Mouse (Mus musculus): ENCODE results near the gene Olfml1.

Gene Olfml1

GRCm38 (mm10) chr7:107595426-107595825, 28.2 kb downstream of the Olfml1 start:
- DNase-seq = no peak

- no peak for DNase-seq
These were observed 29.5 kb downstream of the Olfml1 start for GRCm38 (mm10) chr7:107596753-107597152.

- DNase-seq = no peak
These were observed 30.7 kb downstream of the Olfml1 start for GRCm38 (mm10) chr7:107597956-107598355.

DNA sequence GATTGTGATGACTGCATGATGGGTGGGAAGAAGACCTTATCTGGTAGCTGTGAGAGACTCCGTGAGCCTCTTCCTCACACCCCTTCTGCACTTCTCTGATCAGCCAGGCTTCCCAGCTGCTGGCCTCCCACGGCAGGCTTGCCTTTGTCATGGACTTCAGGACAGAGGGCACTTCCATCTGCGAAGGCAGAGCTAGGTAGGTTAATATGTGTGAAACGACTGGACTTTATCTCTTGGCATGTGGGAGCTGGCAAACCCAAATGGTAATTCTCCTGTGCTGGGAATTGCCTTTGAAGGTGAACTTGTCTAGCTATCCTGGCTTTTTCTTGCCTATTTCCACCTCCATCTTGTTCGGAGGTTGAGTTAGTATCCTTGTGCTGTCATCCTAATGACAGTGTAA, 33.4 kb downstream of the Olfml1 start:
- no peak for DNase-seq

DNA sequence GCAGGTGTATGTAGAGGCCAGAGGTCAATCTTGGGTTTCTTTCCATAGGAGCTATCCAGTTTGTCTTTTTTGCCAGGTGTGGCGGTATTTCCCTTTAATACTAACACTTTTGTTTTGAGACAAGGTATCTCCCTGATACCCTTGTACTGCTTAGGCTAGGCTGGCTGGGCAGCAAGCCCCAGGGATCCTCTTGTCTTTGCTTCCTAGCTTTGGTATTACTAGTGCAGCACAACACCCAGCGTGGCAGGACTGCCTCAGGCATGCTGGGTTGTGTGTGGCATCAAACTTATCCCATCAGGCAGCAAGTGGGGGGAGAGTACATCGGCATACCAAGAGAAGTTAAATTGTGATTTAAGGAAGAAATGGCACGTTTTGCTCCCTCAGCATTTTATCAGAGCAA, 35.3 kb downstream of the Olfml1 start:
- DNase-seq = no peak

GRCm38 (mm10) chr7:107602913-107603312, 35.7 kb downstream of the Olfml1 start:
- no peak for DNase-seq

DNA sequence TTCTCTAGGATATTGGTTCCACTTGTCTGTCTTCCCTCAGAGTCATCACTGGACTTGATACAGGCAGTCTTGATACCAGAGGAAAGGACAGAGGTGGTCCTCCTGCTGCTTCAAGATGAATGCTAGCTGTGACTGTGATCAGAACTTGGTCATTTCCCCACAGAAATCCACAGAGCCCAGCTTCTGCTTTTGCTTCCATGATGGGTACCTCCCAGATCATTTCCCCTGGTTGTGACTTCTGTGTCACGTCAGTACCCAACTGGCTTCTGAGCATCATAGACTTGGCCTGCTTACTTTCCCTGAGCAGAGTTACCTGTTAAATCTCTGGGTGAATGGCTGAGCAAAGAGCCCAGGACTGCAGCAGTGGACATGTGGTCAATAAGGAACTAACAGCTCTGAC, 40.5 kb downstream of the Olfml1 start:
- no peak for DNase-seq

GRCm38 (mm10) chr7:107609622-107610255, 42.5 kb downstream of the Olfml1 start:
- DNase-seq = no peak

- no peak for DNase-seq
These were observed 43.6 kb downstream of the Olfml1 start for GRCm38 (mm10) chr7:107610880-107611279.

DNA sequence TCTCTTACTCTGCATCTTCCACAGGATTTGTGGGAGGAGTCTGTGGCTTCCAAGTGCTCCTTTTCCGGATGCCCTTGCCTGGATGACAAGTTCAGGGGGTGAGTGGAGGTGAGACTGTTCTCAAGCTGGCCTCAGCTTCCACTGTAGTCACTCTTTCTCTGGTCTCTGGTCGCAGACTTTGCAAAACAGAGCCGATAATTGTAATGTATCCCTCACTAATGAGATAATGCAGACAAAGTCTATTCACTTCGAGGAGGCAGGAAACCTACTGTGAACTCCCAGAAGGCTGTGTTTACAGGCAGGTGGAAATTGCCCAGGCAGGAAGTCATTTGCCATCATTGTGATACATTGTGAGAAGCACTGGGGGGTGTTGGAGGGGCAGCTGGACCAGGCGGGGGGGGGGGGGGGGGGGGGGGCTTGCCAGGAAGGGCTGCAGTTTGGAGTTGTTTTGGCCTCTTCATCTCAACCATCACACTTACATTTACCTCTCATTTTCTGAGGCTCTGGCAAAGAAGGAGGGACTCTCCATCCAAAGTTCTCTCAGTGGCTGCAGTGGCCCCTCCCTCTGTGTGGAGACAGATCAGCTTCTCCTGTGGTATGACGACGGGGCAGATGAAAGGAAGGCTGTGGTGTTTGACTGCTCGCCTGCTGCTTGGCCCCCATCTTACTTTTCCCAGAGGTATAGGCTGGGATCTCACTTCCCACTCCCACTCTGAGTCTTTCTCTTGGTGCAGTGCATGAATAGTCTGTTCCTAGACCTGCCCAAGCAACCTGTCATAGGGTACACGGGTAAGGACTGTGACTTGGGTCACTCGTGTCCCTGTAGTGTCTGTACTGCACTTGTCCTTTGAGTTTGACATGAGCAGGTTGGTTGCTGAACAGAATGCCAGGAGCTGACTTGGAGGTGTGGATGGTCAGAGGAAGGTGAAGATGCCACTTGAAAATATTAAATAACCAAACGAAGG, 51.1 kb downstream of the Olfml1 start:
- DNase-seq = no peak

GRCm38 (mm10) chr7:107619225-107619624, 52.0 kb downstream of the Olfml1 start:
- no peak for DNase-seq

DNA sequence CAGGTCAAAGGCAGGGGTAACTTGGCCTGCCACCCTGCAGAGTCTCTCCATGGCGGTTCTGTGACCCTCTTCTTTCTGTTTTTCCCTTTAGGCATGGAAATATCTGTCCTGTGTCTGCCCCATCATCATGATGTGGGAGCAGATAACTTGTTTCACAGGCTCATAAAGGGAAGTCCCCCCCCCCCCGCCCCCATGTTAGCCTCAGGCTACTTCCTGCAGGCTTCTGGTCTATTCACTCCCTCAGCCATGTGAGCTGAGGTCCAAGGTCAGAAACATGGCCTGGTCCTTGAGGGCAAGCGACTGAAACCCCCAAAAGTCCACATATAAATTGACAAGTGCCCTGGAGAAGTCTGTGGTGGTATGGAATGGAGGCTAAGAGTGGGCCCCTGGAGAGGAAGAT, 52.9 kb downstream of the Olfml1 start:
- no peak for DNase-seq

GRCm38 (mm10) chr7:107624432-107624831, 57.2 kb downstream of the Olfml1 start:
- no peak for DNase-seq

DNA sequence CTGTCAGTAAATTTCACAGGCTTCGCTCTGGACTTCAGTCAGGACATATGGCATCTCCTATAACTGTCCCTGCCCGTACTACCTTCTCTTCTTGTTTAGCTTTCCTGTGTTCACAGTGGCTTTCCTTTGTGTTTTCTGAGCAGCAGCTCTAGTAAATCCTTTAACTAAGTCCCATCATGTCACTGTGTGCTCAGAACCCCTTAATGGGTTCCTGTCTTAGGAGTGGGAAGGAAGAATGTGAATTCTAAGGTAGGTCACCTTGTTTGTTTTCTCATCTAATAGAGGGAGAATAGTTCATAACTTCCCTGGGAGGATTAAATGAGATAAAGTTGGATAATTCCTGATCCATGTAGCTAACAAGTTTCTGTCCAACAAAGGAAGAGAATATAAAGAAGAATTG, 57.8 kb downstream of the Olfml1 start, which contains the start of gene 5330417H12Rik:
Gene 5330417H12Rik, minus strand, starts transcription at position 101 of the 400 bp plus-strand sequence.
- no peak for DNase-seq

DNA sequence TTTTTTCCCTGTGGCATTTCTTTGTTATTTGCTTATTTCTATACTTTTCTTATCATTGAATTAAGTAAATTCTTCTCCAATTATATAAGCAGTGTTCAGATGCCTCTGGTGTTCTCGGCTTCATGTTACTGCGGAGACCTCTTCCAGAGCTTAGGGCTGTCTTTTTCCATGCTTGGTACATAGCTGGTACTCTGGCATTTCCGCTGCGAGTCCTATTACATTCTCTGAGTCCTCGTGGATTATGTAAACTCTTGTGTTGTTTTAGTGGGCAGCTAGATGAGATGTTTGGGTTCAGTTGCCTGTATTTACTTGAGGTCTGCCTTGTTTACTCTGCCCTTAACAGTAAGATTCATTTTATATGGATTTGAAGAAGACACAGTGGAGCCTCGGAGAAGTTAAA, 58.5 kb downstream of the Olfml1 start:
- DNase-seq = no peak

GRCm38 (mm10) chr7:107628383-107628782, 61.1 kb downstream of the Olfml1 start:
- DNase-seq = no peak

DNA sequence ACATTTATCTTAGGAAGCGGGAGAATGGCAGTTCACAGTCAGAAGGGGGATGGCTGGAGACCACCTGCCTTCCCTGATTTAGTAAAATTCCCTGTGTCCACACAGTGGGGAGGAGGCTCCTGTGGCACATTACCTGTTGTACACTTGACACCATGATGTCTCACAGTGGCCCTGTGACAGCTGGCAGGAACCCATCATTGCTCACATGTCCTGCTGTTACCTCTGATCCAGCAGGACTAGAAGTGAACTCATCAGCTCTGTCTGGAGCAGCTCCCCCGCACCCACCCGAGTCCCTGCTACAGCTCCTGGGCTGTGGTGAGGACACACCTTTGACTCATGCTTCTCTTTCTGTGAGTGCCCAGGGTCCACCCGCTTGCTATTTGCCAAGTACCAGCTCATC, 66.0 kb downstream of the Olfml1 start:
- DNase-seq = no peak

DNA sequence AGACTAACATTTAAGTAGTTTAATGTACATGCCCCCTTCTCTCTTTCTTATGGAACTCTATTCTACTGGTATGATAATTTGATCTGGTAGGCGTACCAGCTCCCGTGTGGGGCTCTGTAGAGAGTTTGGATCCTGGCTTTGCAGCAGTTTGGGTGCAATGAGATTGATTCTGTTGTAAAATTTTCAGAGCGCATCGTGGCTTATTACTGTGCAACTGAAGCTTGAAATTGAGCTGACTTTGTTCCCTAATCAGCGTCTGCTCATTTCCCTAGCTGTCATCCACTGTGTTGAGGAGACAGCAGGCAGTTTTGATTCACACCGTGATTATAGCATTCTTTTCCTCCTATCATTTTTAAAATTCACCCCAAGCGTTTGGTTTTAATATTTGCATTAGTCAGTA, 70.2 kb downstream of the Olfml1 start:
- no peak for DNase-seq

DNA sequence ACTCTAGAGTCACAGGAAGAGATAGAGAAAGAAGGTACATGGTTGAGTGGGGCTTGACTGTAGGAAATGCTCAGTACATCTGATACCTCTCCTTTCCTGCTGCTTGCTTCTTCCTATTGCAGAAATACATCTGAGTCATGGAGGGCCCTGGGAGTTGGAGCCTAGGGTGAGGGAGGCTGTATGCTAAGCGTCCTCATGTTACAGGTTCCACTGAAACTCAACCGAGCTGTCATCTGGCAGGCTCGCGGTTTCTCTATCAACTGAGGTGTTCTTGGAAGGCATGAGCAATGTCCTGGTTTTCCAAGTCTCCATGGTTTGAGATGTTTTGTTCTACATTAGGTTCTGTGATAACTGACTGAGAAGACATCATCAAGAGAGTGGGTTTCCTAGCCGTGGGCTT, 70.8 kb downstream of the Olfml1 start:
- no peak for DNase-seq

All from cerebellum, adult 18-20 months (tissue).